Mouse (Mus musculus) left cerebral cortex, postnatal 25 days (tissue): ENCODE measurements around the gene Ppfia2. TPM values are rescaled to one million over a fixed set of nuclear protein-coding genes. Genes with fewer than 3 reads are reported as not detected.
A peak's percentile ranks its signal among the peaks of the same experiment; 100 is the strongest.

ENCODE experiments used
- DNase-seq, 2 experiments: peaks; one replicate each; pipeline ENCODE4 v3.0.0; 2022; ENCODE audit warnings: low spot score in 2 of 2, mixed read lengths in 1 of 2
- intact Hi-C: fragments of 180-260 bp; cut with DNase I; formaldehyde crosslinking; loops from one replicate; pipeline ENCODE4 v1.15.1; 2025
- total RNA-seq, 2 experiments: library from RNA; stranded (reverse); gene quantifications; 2 replicates each; pipeline ENCODE4 v1.2.3; 2021

Gene Ppfia2
- total RNA-seq, 2 experiments from 2014 or later: 77.3 to 82.6 TPM

GRCm38 (mm10) chr10:106632171-106632935, 162.2 kb downstream of the Ppfia2 start:
- DNase-seq: peak; percentile 45 to 79
- intact Hi-C loops: loop anchor here (5.0 to 10.0 kb wide), 3 partner anchors 132 to 572 kb away; no protein-coding TSS in a partner anchor

GRCm38 (mm10) chr10:106633898-106634297, 163.8 kb downstream of the Ppfia2 start:
- peak; percentile 14 to 46 for DNase-seq

GRCm38 (mm10) chr10:106652276-106652675, 182.1 kb downstream of the Ppfia2 start:
- DNase-seq: no peak
- intact Hi-C loops: no loop called here

More at GRCm38 (mm10) chr10:106633898-106634297, 163.8 kb downstream of the Ppfia2 start:
- intact Hi-C loops: loop anchor here (5.0 to 10.0 kb wide), 3 partner anchors 131 to 571 kb away; no protein-coding TSS in a partner anchor

GRCm38 (mm10) chr10:106665221-106665620, 195.1 kb downstream of the Ppfia2 start:
- intact Hi-C loops: no loop called here
- no peak for DNase-seq

- DNase-seq: peak in 1 of 2 experiments; percentile 22
- intact Hi-C loops: no loop called here
These were observed 200.0 kb downstream of the Ppfia2 start for GRCm38 (mm10) chr10:106670170-106670569.

GRCm38 (mm10) chr10:106681395-106681794, 211.3 kb downstream of the Ppfia2 start:
- peak; percentile 27 to 30 for DNase-seq
- intact Hi-C loops: no loop called here

- intact Hi-C loops: no loop called here
- DNase-seq: no peak
These were observed 215.4 kb downstream of the Ppfia2 start for GRCm38 (mm10) chr10:106685519-106685918.

- intact Hi-C loops: no loop called here
- DNase-seq: no peak
These were observed 249.8 kb downstream of the Ppfia2 start for GRCm38 (mm10) chr10:106719936-106720335.

- intact Hi-C loops: no loop called here
- no peak for DNase-seq
These were observed 262.1 kb downstream of the Ppfia2 start for GRCm38 (mm10) chr10:106732265-106732664.

- peak in 1 of 2 experiments; percentile 41 for DNase-seq
- intact Hi-C loops: no loop called here
These were observed 266.3 kb downstream of the Ppfia2 start for GRCm38 (mm10) chr10:106736230-106737063.

GRCm38 (mm10) chr10:106738190-106738589, 268.1 kb downstream of the Ppfia2 start:
- DNase-seq: peak in 1 of 2 experiments; percentile 24
- intact Hi-C loops: no loop called here

GRCm38 (mm10) chr10:106744966-106745365, 274.8 kb downstream of the Ppfia2 start:
- intact Hi-C loops: no loop called here
- no peak for DNase-seq

GRCm38 (mm10) chr10:106761061-106761460, 290.9 kb downstream of the Ppfia2 start:
- peak; percentile 57 to 96 for DNase-seq
- intact Hi-C loops: loop anchor here (5.0 to 10.0 kb wide), 3 partner anchors 56 to 126 kb away; no protein-coding TSS in a partner anchor

- DNase-seq: no peak
- intact Hi-C loops: loop anchor here (5.0 to 10.0 kb wide), 3 partner anchors 54 to 129 kb away; no protein-coding TSS in a partner anchor
These were observed 293.6 kb downstream of the Ppfia2 start for GRCm38 (mm10) chr10:106763785-106764184.

GRCm38 (mm10) chr10:106775571-106775970, 305.4 kb downstream of the Ppfia2 start:
- no peak for DNase-seq
- intact Hi-C loops: no loop called here

GRCm38 (mm10) chr10:106815447-106815846, 345.3 kb downstream of the Ppfia2 start:
- intact Hi-C loops: loop anchor here (5.0 kb wide), 1 partner anchor 53 kb away; no protein-coding TSS in a partner anchor
- peak in 1 of 2 experiments; percentile 66 for DNase-seq

GRCm38 (mm10) chr10:106818381-106818780, 348.2 kb downstream of the Ppfia2 start:
- peak in 1 of 2 experiments; percentile 57 for DNase-seq
- intact Hi-C loops: loop anchor here (5.0 kb wide), 1 partner anchor 56 kb away; no protein-coding TSS in a partner anchor

- no peak for DNase-seq
- intact Hi-C loops: no loop called here
These were observed 354.1 kb downstream of the Ppfia2 start for GRCm38 (mm10) chr10:106824215-106824614.

GRCm38 (mm10) chr10:106838476-106838875, 368.3 kb downstream of the Ppfia2 start:
- intact Hi-C loops: loop anchor here (5.0 kb wide), 1 partner anchor 76 kb away; no protein-coding TSS in a partner anchor

GRCm38 (mm10) chr10:106858106-106858505, 388.0 kb downstream of the Ppfia2 start:
- DNase-seq: no peak
- intact Hi-C loops: no loop called here

More at GRCm38 (mm10) chr10:106838476-106838875, 368.3 kb downstream of the Ppfia2 start:
- DNase-seq: peak in 1 of 2 experiments; percentile 87
